Mouse (Mus musculus) intestine, postnatal 0 days (tissue): ENCODE results near the gene Slc5a11. TPM values are rescaled to one million over a fixed set of nuclear protein-coding genes. Genes with fewer than 3 reads are reported as not detected.

Experiments used
- ATAC-seq: fragments of 200-750 bp; cut with Nextera tagmentation; 2 replicates; pipeline ENCODE4 v1.8.0; 2017; ENCODE audit warnings: mild to moderate bottlenecking, moderate TSS enrichment, moderate library complexity
- H3K27ac ChIP-seq: fragments of 300-500 bp; sonication (generic); 2 replicates; pipeline ENCODE4 v1.5.1; 2014; ENCODE audit warnings: mild to moderate bottlenecking, low read depth, low read length, moderate library complexity
- H3K27me3 ChIP-seq: fragments of 300-500 bp; sonication (generic); replicated peaks from 2 replicates; pipeline ENCODE4 v1.6.1; 2014; ENCODE audit warnings: low read length, mixed read lengths; ENCODE audit not compliant: control insufficient read depth, insufficient read depth
- H3K36me3 ChIP-seq: fragments of 300-500 bp; sonication (generic); 2 replicates; pipeline ENCODE4 v1.6.1; 2014; ENCODE audit warnings: mild to moderate bottlenecking, moderate library complexity; ENCODE audit not compliant: control insufficient read depth, insufficient read depth
- H3K4me1 ChIP-seq: fragments of 300-500 bp; sonication (generic); replicated peaks from 2 replicates; pipeline ENCODE4 v1.6.1; 2014; ENCODE audit warnings: antibody characterized with exemption, low read length, mixed read lengths; ENCODE audit not compliant: control insufficient read depth, insufficient read depth
- H3K4me2 ChIP-seq: fragments of 300-500 bp; sonication (generic); replicated peaks from 2 replicates; pipeline ENCODE4 v1.6.1; 2014; ENCODE audit warnings: low read depth, mild to moderate bottlenecking, moderate library complexity
- H3K4me3 ChIP-seq: fragments of 300-500 bp; sonication (generic); 2 replicates; pipeline ENCODE4 v1.5.1; 2014; ENCODE audit warnings: low read depth, low read length
- H3K9ac ChIP-seq: fragments of 300-500 bp; sonication (generic); 2 replicates; pipeline ENCODE4 v1.6.1; 2014; ENCODE audit warnings: mild to moderate bottlenecking, low read depth, low read length
- H3K9me3 ChIP-seq: fragments of 300-500 bp; sonication (generic); 2 replicates; pipeline ENCODE4 v1.6.1; 2016; ENCODE audit warnings: mixed run types; ENCODE audit not compliant: control insufficient read depth
- CTCF ChIP-seq: sonication (generic); IDR thresholded peaks from 2 replicates; pipeline ENCODE4 v1.5.1; 2016; ENCODE audit warnings: low read depth, mild to moderate bottlenecking, control low read depth, antibody characterized with exemption, moderate library complexity
- WGBS: fragments of 180-500 bp; shearing (Covaris S2); extraction: QIAGEN DNeasy Blood & Tissue Kit; methylation state at CpG from one replicate; pipeline ENCODE4 v1.1.7; 2014; 5-methylcytosine and 5-hydroxymethylcytosine counted together
- polyA plus RNA-seq: library from polyadenylated mRNA; unstranded; fragments of >200 nt; fragmentation: Nextera tagmentation; extraction: Ambion mirVana; gene quantifications from 2 replicates; pipeline ENCODE4 v1.2.1, GENCODE M21; 2015

Gene Slc5a11
- polyA plus RNA-seq, 1 experiment from 2014 or later: 25.1 TPM

DNA sequence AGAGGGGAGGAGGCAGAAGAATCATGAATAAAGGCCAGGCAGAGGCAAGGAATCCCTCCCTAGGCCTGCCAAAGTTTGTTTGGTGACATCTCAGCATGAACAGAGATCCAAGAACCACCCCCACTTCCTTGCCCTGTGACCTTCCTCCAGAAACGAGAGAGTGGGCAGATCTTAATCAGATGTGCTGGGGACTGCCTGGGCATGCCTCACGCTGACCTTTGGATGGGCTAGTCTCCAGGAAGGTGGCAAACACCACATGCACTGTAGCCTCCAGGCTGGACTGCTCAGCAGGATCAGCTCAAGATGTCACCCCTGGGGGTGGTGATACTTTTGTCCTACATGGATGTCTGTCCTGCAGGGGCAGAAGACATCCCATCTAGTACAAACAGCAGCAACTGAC lies 33.6 kb downstream of the Slc5a11 start:
- Histone ChIP-seq H3K9ac (no peak overlapping the region), H3K4me3 (no peak overlapping the region), H3K4me1 (peaks cover 4% of the 10 kb centered on the region; the same call in 1 of the 2 replicates), H3K9me3 (no peaks in the 10 kb centered on the region), H3K27me3 (no peaks in the 10 kb centered on the region), H3K4me2 (no peak overlapping the region), H3K27ac (no peak overlapping the region; the same call in 1 of the 2 replicates), H3K36me3 (no peaks in the 10 kb centered on the region)
- peak; percentile 45 for ATAC-seq
- WGBS: 32% methylated on average over 2 of the region's 2 CpGs
- no peak for TF ChIP-seq CTCF

DNA sequence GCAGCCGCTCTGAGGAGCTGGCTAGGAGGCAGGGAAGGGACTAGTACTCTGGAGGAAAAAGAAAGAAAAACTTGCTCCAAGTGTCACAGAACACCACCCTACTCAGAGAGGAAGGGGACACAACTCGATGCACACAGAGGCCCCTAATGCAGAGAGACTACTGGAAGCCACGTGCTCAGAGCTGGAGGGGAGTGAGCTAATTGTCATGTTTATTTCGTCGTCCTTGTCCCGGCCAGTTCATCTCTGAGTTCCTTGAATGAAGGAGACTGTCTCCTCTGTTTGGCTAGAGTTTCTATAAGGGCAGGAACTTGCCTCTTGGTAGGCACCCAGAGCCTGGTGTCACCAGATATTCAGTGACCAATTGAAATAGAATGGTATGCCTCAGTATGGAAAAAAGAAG lies 36.8 kb downstream of the Slc5a11 start:
- TF ChIP-seq CTCF: no peak
- Histone ChIP-seq H3K36me3 (no peaks in the 10 kb centered on the region), H3K9me3 (no peaks in the 10 kb centered on the region), H3K27ac (no peak overlapping the region), H3K4me1 (no peaks in the 10 kb centered on the region), H3K4me2 (no peak overlapping the region), H3K9ac (no peak overlapping the region), H3K4me3 (no peak overlapping the region), H3K27me3 (no peaks in the 10 kb centered on the region)
- no peak for ATAC-seq
- WGBS: 63% methylated on average over 6 of the region's 6 CpGs

DNA sequence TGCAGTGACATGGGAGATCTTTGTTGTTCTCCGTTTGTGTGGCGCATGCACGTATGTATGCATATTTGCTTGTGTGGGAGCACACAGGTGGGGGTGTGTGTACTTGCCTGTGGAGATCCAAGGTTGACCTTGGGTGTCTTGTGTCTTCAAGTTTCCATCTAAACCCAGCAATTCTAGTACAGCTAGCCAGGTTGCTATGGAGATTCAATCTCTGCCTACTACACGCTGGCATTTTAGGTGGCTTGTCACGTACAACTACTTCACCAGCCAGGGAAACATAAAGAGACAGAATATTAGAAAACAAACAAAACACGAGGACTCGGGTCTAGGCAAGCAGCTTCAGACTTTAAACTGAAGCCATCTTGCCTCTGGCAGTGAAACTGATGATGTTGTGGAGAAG lies 38.8 kb downstream of the Slc5a11 start:
- ATAC-seq: no peak
- Histone ChIP-seq H3K9me3 (no peaks in the 10 kb centered on the region), H3K4me2 (no peak overlapping the region), H3K4me1 (no peaks in the 10 kb centered on the region), H3K27me3 (no peaks in the 10 kb centered on the region), H3K9ac (no peak overlapping the region), H3K36me3 (no peaks in the 10 kb centered on the region), H3K27ac (no peak overlapping the region), H3K4me3 (no peak overlapping the region)
- TF ChIP-seq CTCF: no peak
- 83% methylated on average over 7 of the region's 7 CpGs for WGBS

DNA sequence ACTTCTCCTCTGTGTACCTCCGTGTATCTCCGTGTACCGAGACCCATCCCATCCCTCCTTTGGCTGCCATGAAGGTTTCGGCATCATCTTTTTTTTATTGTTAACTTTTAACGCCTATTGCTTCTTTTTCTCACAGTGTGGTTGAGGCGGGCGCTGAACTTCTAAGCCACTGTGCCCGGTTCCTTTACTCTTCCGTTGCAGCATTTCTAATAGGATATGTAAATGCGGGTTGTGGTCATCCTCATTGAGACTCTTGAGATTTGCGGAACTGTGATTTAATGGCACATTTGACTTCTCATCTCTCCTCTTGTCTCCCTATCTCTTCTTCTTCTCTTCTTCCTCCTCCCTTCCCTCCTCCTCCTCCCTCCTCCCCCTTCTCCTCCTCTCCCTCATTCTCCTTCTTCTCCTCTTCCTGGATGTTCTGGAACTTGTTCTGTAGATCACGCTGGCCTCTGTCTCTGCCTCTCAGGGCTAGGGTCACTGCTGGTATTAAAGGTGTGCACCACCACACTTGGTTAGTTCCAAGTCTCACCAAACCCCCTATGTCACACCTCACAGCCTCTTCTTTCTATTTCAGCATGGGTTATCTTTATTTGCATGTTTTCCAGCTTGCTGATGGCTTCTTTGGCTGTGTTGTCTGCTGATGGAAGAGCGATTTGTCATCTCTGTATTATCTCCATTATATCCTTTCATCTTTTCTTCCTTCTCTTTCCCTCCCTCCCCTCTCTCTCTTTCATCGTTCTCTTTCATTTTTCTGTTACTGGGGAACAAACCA lies 39.8 kb downstream of the Slc5a11 start:
- Histone ChIP-seq H3K27ac (no peak overlapping the region), H3K4me3 (no peak overlapping the region), H3K4me1 (no peaks in the 10 kb centered on the region), H3K36me3 (no peaks in the 10 kb centered on the region), H3K4me2 (no peak overlapping the region), H3K9ac (no peak overlapping the region), H3K9me3 (no peaks in the 10 kb centered on the region), H3K27me3 (no peaks in the 10 kb centered on the region)
- TF ChIP-seq CTCF: no peak
- no peak for ATAC-seq
- WGBS: 91% methylated on average over 14 of the region's 14 CpGs

DNA sequence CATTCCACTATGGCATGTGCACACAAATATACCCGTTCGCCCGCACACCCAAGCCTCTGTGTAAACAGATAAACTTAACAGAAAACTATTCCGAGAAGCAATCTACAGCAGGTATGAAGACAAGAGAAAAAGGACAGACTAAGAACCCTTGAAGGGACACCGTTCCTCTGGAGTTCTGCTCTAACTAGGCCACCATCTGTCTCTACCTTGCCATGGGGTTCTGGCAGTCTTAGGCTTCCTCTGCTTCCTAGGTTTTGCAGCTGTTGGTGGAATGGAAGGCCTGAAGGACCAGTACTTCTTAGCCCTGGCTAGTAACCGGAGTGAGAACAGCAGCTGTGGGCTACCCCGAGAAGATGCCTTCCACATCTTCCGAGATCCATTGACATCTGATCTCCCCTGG lies 43.5 kb downstream of the Slc5a11 start:
- no peak overlapping the region for H3K4me2 ChIP-seq
- H3K9me3 ChIP-seq: no peaks in the 10 kb centered on the region
- TF ChIP-seq CTCF: no peak
- no peaks in the 10 kb centered on the region for H3K4me1 ChIP-seq
- ATAC-seq: no peak
- WGBS: 71% methylated on average over 8 of the region's 8 CpGs
- H3K4me3 ChIP-seq: no peak overlapping the region
- no peak overlapping the region for H3K27ac ChIP-seq
- no peaks in the 10 kb centered on the region for H3K36me3 ChIP-seq
- no peak overlapping the region for H3K9ac ChIP-seq
- no peaks in the 10 kb centered on the region for H3K27me3 ChIP-seq

DNA sequence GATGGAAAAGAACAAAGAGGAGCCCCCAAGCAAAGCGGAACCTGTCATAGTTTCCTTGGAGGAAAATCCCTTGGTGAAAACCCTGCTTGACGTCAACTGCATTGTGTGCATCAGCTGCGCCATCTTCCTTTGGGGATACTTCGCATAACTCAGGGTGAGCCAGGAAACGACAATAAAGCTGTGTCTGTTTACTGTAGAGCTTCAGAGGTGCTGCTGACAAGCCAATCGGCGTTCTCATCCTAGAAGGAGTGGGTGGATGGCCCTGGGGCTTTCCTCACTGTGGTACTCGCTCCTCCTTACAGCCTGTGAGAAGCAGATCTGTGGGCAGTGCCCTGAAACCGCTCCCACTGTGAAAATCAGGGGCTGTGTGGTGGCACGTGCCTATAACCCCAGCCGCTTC lies 58.5 kb downstream of the Slc5a11 start:
- no peak for TF ChIP-seq CTCF
- H3K9ac ChIP-seq: no peak overlapping the region
- ATAC-seq: no peak
- H3K4me2 ChIP-seq: no peak overlapping the region
- no peaks in the 10 kb centered on the region for H3K4me1 ChIP-seq
- H3K36me3 ChIP-seq: peaks cover 20% of the 10 kb centered on the region; the same call in 1 of the 2 replicates
- no peaks in the 10 kb centered on the region for H3K9me3 ChIP-seq
- 64% methylated on average over 11 of the region's 11 CpGs for WGBS
- H3K27ac ChIP-seq: no peak overlapping the region
- no peaks in the 10 kb centered on the region for H3K27me3 ChIP-seq
- no peak overlapping the region for H3K4me3 ChIP-seq
